Mouse (Mus musculus) ES-Bruce4 (cell line): ENCODE measurements around the gene Agpat1.

ENCODE experiments used
- CTCF ChIP-seq: IDR thresholded peaks from one replicate; pipeline ENCODE4 v1.8.1; 2011; ENCODE audit warnings: low read depth, low read length
- EP300 ChIP-seq: IDR thresholded peaks from 2 replicates; pipeline ENCODE4 v1.6.1; 2011; ENCODE audit warnings: low read depth, low read length; ENCODE audit not compliant: insufficient read depth
- POLR2A ChIP-seq: IDR thresholded peaks from one replicate; pipeline ENCODE4 v1.8.1; 2011; ENCODE audit warnings: low read length; ENCODE audit not compliant: insufficient read depth

DNA sequence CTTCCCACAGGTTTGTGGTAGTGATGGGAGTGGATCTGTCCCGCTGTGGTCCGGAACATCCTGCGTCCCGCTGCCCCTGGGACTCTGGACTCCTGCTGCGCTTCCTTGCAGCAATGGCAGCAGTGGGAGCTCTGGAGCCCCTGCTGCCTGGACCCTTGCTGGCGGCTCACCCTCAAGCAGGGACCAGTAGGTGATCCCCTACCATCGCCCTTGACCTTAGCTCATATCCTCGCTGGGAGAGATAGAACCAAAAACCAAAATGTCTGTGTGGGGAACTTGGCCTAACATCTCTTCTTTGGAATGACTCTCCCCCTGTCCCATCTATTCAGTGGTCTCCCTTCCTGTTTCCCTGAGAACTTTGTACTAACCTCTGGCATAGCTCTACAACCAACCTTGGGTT, 20.2 kb upstream of the Agpat1 start:
- TF ChIP-seq CTCF (no peak), POLR2A (no peak), EP300 (no peak)
